Mouse (Mus musculus) bone marrow, adult 2 months (tissue): Measurements from ENCODE around the gene Npas3.

Experiments used
- CTCF ChIP-seq: fragments of 200-500 bp; IDR thresholded peaks from 2 replicates; pipeline ENCODE4 v1.5.1; 2011; ENCODE audit warnings: low read length, control low read depth; ENCODE audit not compliant: control insufficient read depth, insufficient read depth
- POLR2A ChIP-seq: fragments of 200-500 bp; IDR thresholded peaks from 2 replicates; pipeline ENCODE4 v1.6.1; 2011; ENCODE audit warnings: low read depth, mild to moderate bottlenecking, control low read depth, low read length, borderline replicate concordance; ENCODE audit not compliant: control insufficient read depth

DNA sequence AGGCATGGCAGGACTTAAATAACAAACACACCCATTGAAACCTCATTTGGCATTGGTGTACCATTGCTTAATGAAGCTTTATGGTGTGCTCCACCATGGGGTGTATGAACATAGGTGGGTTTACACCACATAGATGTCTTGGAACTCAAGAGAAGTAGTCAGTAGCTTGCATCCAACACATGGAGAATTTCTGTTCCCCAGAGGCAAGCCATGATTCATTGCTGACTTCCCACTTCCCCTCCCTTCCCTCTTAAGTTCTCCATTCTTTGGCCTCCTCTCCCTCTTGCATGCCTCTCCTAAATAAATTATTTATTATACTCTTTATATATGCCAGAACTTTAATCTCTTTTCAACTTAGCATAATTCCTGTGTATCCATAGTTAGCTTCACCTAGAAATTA, 611.7 kb downstream of the Npas3 start:
- TF ChIP-seq CTCF (no peak), POLR2A (no peak)
